Mouse (Mus musculus) heart, postnatal 0 days (tissue): ENCODE measurements around the gene Serpina3j. TPM values are rescaled to one million over a fixed set of nuclear protein-coding genes. Genes with fewer than 3 reads are reported as not detected.

Experiments used
- ATAC-seq: fragments of 200-750 bp; cut with Nextera tagmentation; 2 replicates; pipeline ENCODE4 v1.8.0; 2017; ENCODE audit warnings: low read depth, moderate number of reproducible peaks, moderate library complexity; ENCODE audit not compliant: insufficient read depth
- DNase-seq: peaks from one replicate; pipeline ENCODE4 v3.0.0-alpha.2; 2016; ENCODE audit warnings: low spot score
- H3K27ac ChIP-seq: fragments of 300-500 bp; sonication (generic); 2 replicates; pipeline ENCODE4 v1.5.1; 2014; ENCODE audit warnings: low read depth, mild to moderate bottlenecking
- H3K27me3 ChIP-seq: fragments of 300-500 bp; sonication (generic); 2 replicates; pipeline ENCODE4 v1.6.1; 2014; ENCODE audit warnings: low read length, mixed read lengths; ENCODE audit not compliant: control insufficient read depth, insufficient read depth
- H3K36me3 ChIP-seq: fragments of 300-500 bp; sonication (generic); replicated peaks from 2 replicates; pipeline ENCODE4 v1.6.1; 2014; ENCODE audit warnings: low read length, mixed read lengths; ENCODE audit not compliant: control insufficient read depth, insufficient read depth
- H3K4me1 ChIP-seq: fragments of 300-500 bp; sonication (generic); 2 replicates; pipeline ENCODE4 v1.6.1; 2014; ENCODE audit warnings: antibody characterized with exemption; ENCODE audit not compliant: control insufficient read depth, insufficient read depth
- H3K4me2 ChIP-seq: fragments of 300-500 bp; sonication (generic); 2 replicates; pipeline ENCODE4 v1.6.1; 2014; ENCODE audit warnings: low read depth, mild to moderate bottlenecking, low read length, moderate library complexity
- H3K4me3 ChIP-seq: fragments of 300-500 bp; sonication (generic); 2 replicates; pipeline ENCODE4 v1.5.1; 2014; ENCODE audit warnings: low read depth, low read length
- H3K9ac ChIP-seq: fragments of 300-500 bp; sonication (generic); replicated peaks from 2 replicates; pipeline ENCODE4 v1.6.1; 2014; ENCODE audit warnings: low read depth, low read length, mixed read lengths
- H3K9me3 ChIP-seq: fragments of 300-500 bp; sonication (generic); replicated peaks from 2 replicates; pipeline ENCODE4 v1.6.1; 2016; ENCODE audit warnings: low read length; ENCODE audit not compliant: control insufficient read depth
- CTCF ChIP-seq: IDR thresholded peaks from 2 replicates; pipeline ENCODE4 v1.5.1; 2016; ENCODE audit warnings: antibody characterized with exemption, control low read depth, low read depth
- EP300 ChIP-seq: IDR thresholded peaks from 2 replicates; pipeline ENCODE4 v1.6.1; 2016; ENCODE audit warnings: antibody characterized with exemption, low read depth
- WGBS: fragments of 180-500 bp; shearing (Covaris S2); extraction: QIAGEN DNeasy Blood & Tissue Kit; methylation state at CpG from one replicate; pipeline ENCODE4 v1.1.7; 2014; 5-methylcytosine and 5-hydroxymethylcytosine counted together
- polyA plus RNA-seq: library from polyadenylated mRNA; unstranded; fragments of >200 nt; fragmentation: Nextera tagmentation; extraction: Ambion mirVana; gene quantifications from 2 replicates; pipeline ENCODE4 v1.2.1, GENCODE M21; 2015
- total RNA-seq: library from RNA; depleted of rRNA; stranded (reverse); fragments of >200 nt; gene quantifications from 2 replicates; pipeline ENCODE4 v1.2.3, GENCODE M21; 2014; ENCODE audit warnings: low replicate concordance

Serpina3j gene
- total and polyA plus RNA-seq, 2 experiments from 2014 or later: not detected

DNA sequence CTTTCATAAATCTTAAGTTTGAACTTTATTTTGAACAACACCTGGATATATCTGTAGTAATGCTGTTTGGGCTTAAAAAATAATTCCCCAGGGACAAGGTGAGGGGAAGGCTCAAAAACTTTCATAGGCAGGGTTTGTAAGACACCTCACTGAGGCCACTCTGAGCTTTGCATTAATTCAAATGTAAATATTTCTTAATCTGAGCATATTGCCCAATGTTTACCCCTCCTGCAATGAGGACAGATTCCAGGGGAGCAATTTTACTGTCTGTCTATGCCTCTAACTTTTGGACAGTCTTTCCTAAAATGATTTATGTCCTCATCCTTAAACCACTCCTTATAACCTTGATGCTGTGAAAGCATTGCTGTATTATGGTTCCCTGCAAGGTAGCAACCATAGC lies 26.0 kb upstream of the Serpina3j start:
- no peak for ATAC-seq
- TF ChIP-seq CTCF (no peak), EP300 (no peak)

DNA sequence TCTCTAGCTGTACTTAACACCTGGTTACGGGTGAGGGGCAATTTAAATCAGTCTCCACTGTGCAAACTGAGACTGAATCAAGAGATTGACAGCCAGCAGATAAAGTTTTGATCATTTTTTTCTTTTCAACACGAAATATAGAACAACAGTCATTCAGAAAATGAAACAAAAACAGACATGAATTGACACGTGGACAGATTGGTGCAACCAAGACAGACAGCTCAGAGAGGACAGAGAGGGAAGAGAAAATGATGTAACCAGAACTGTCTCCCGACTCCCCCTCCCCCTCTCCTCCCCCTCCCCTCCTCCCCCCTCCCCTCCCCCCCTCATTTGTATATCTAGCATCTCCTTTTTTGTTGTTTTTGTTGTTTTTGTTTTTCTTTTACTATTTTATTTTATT lies 24.5 kb upstream of the Serpina3j start:
- ATAC-seq: no peak
- Histone ChIP-seq H3K9me3 (no peaks in the 10 kb centered on the region), H3K27ac (no peak overlapping the region)

More for the DNA sequence above, 26.0 kb upstream of the Serpina3j start:
- H3K36me3 ChIP-seq: no peaks in the 10 kb centered on the region
- no peaks in the 10 kb centered on the region for H3K27me3 ChIP-seq
- no peak overlapping the region for H3K27ac ChIP-seq
- H3K9ac ChIP-seq: no peak overlapping the region
- DNase-seq: no peak
- no peak overlapping the region for H3K4me3 ChIP-seq
- 0 out of 2 replicates have a peak, but pooled peaks cover 3% of the 10 kb centered on the region for H3K9me3 ChIP-seq
- no peak overlapping the region for H3K4me2 ChIP-seq
- no peaks in the 10 kb centered on the region for H3K4me1 ChIP-seq

DNA sequence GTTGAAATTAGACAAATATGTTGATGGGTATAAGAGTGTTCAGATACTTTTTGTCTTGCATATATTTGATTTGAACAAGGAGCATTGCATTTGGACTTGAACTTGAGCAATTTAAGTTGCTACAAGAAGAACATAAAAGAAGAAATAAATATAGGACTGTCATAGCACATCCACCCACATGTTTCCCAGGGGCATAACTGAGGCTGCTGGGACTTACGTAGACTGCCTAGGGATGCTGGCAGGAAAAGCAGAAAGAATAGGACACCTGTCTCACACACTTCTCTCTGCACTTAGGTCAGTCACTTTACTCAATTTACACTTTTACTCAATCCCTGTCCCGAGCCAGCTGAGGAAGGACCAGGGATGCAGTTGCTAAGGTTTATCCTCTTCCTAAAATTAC lies 20.4 kb upstream of the Serpina3j start:
- WGBS: 69% methylated on average over 2 of the region's 2 CpGs
- H3K4me3 ChIP-seq: no peak overlapping the region
- no peak overlapping the region for H3K27ac ChIP-seq
- no peaks in the 10 kb centered on the region for H3K4me1 ChIP-seq
- no peak for DNase-seq
- no peak overlapping the region for H3K4me2 ChIP-seq
- no peak overlapping the region for H3K9ac ChIP-seq
- TF ChIP-seq EP300: no peak
- TF ChIP-seq CTCF: no peak
- no peaks in the 10 kb centered on the region for H3K27me3 ChIP-seq
- no peaks in the 10 kb centered on the region for H3K36me3 ChIP-seq
- no peak for ATAC-seq
- no peaks in the 10 kb centered on the region for H3K9me3 ChIP-seq

More for the DNA sequence above, 24.5 kb upstream of the Serpina3j start:
- TF ChIP-seq CTCF (no peak), EP300 (no peak)
- Histone ChIP-seq H3K9ac (no peak overlapping the region), H3K36me3 (no peaks in the 10 kb centered on the region), H3K4me3 (no peak overlapping the region), H3K27me3 (no peaks in the 10 kb centered on the region), H3K4me2 (no peak overlapping the region), H3K4me1 (no peaks in the 10 kb centered on the region)
- no peak for DNase-seq
- WGBS: 44% methylated on average over 4 of the region's 4 CpGs

DNA sequence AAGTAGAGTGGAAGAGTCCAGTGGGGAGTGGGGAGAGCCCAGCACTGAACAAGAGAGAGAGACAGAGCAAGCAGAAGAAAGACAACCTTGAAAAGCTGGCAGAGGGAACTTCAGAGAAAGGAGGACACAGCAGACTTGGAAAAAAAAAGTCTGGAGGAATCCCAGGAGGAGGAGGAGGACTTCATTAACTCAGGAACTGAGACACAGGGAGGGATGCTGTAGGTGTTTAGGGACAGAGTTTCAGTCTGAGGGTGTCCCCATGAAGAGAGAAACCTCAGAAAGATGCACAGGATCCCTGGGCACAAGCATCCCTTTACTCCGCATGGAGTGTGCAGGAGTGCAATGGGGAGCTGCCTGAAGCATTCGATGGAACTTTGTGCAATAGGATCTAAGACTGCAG lies 16.3 kb upstream of the Serpina3j start:
- Histone ChIP-seq H3K27ac (no peak overlapping the region), H3K27me3 (no peaks in the 10 kb centered on the region), H3K36me3 (no peaks in the 10 kb centered on the region), H3K4me1 (no peaks in the 10 kb centered on the region), H3K9me3 (no peaks in the 10 kb centered on the region), H3K9ac (no peak overlapping the region), H3K4me2 (no peak overlapping the region), H3K4me3 (no peak overlapping the region)
- no peak for DNase-seq
- WGBS: 78% methylated on average over 2 of the region's 2 CpGs
- TF ChIP-seq CTCF: no peak
- TF ChIP-seq EP300: no peak
- ATAC-seq: no peak

DNA sequence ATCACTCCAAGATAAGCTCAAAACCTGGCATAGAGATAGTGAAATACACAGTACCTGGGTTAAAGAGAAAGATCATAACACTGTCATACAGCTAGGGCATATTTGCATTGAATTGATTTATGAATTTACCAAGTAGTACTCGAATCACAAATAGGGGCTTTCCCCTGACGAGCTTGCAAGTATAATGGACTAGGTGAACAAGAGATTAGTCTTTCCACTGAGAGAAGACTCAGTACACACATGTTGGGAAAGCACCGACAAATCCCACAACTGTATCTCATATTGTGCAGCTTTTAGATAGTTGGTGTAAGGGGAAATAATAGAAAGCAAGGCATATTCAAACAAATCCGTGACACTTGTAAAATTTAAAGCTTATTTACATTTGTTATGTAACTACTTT lies 8.4 kb upstream of the Serpina3j start:
- H3K4me1 ChIP-seq: no peaks in the 10 kb centered on the region
- WGBS: 73% methylated on average over 4 of the region's 4 CpGs
- no peaks in the 10 kb centered on the region for H3K36me3 ChIP-seq
- no peak overlapping the region for H3K4me2 ChIP-seq
- no peak overlapping the region for H3K4me3 ChIP-seq
- no peaks in the 10 kb centered on the region for H3K27me3 ChIP-seq
- no peaks in the 10 kb centered on the region for H3K9me3 ChIP-seq
- ATAC-seq (no peak), DNase-seq (no peak)
- no peak for TF ChIP-seq EP300
- TF ChIP-seq CTCF: no peak
- H3K9ac ChIP-seq: no peak overlapping the region
- no peak overlapping the region for H3K27ac ChIP-seq

DNA sequence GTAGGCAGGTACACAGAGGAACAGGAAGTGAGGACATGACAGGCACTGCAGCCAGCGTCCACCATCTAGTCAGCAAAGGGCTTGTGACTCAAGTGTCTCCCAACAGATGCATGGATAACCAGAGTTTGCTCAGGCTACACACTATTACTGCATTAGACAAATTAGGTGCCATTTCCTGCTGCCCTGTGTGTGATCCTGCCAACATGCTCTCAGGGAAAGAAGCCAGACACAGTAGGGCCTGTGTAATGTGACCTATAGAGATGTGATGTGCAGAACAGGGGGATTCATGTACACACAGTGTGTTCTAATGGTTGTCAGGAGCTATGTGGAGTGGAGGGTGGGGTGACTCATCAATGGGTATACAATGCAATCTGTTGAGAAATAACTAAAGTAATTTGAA lies 8.1 kb downstream of the Serpina3j start:
- no peak for DNase-seq
- WGBS: 70% methylated on average over 1 of the region's 1 CpGs
- no peak overlapping the region for H3K4me3 ChIP-seq
- no peak for ATAC-seq
- TF ChIP-seq CTCF: no peak
- no peak for TF ChIP-seq EP300
- H3K9me3 ChIP-seq: no peaks in the 10 kb centered on the region
- H3K27ac ChIP-seq: no peak overlapping the region
- no peak overlapping the region for H3K4me2 ChIP-seq
- no peaks in the 10 kb centered on the region for H3K36me3 ChIP-seq
- H3K4me1 ChIP-seq: no peaks in the 10 kb centered on the region
- no peak overlapping the region for H3K9ac ChIP-seq
- no peaks in the 10 kb centered on the region for H3K27me3 ChIP-seq
